Mouse (Mus musculus) heart, postnatal 25 days (tissue): ENCODE data around the gene Idnk. TPM values are rescaled to one million over a fixed set of nuclear protein-coding genes. Genes with fewer than 3 reads are reported as not detected.

Experiments used
- total RNA-seq, 2 experiments: library from RNA; stranded (reverse); gene quantifications; 2 replicates each; pipeline ENCODE4 v1.2.3; 2021

The Idnk gene
- total RNA-seq, 2 experiments from 2014 or later = 23.2 to 24.3 TPM

Other genes with a start within 250 kb of the Idnk start
- gene Spock1, start 249.3 kb upstream of the Idnk start, total RNA-seq = under 1 TPM; 0.16 to 0.17 TPM
- 1 to 10 TPM; 2.6 TPM for gene Klhl3, start 44.1 kb upstream of the Idnk start, total RNA-seq
- 10 to 100 TPM; 64.3 to 70.2 TPM for gene Hnrnpa0, start 29.1 kb upstream of the Idnk start, total RNA-seq
- 10 to 100 TPM; 48.2 to 50.2 TPM for gene Ubqln1, start 58.0 kb downstream of the Idnk start, total RNA-seq
- gene Gkap1, start 118.0 kb downstream of the Idnk start, total RNA-seq = 10 to 100 TPM; 20.7 to 21.9 TPM
- gene Kif27, start 201.5 kb downstream of the Idnk start, total RNA-seq = under 1 TPM; 0.08 to 0.13 TPM
- gene 2210016F16Rik, start 227.6 kb downstream of the Idnk start, total RNA-seq = 10 to 100 TPM; 14.4 to 14.6 TPM
- gene Rmi1, start 244.6 kb downstream of the Idnk start, total RNA-seq = 10 to 100 TPM in 1 of 2 experiments, 1 to 10 TPM in 1; 8.3 to 10.0 TPM
- gene Hnrnpk, start 245.7 kb downstream of the Idnk start, total RNA-seq = 100 to 1,000 TPM; 407 to 495 TPM